Mouse (Mus musculus): ENCODE results near the gene Tagap. TPM values are rescaled to one million over a fixed set of nuclear protein-coding genes. Genes with fewer than 3 reads are reported as not detected.
"Not testable (repeated sequence)": the region's sequence is repeated elsewhere in the genome, so short reads cannot be mapped to it uniquely, and the experiment has no call there.

Gene Tagap
- polyA plus RNA-seq, 1 experiment from 2014 or later, result 0.53 TPM

GRCm38 (mm10) chr17:7983484-7983883 is 57.7 kb downstream of the Tagap start:
- ATAC-seq (replicated peaks; ENCODE audit: low FRiP score), result not testable (repeated sequence)

More at GRCm38 (mm10) chr17:7983484-7983883, 57.7 kb downstream of the Tagap start:
- 92% methylated on average over 1 of the region's 2 CpGs for WGBS
- H3K9ac ChIP-seq (ENCODE audit: low read depth, low read length); H3K27me3 ChIP-seq (replicated peaks; ENCODE audit: control insufficient read depth, insufficient read depth, low read length); H3K27ac ChIP-seq (ENCODE audit: low read depth, low read length); H3K36me3 ChIP-seq (ENCODE audit: control insufficient read depth, insufficient read depth, low read length); H3K9me3 ChIP-seq (ENCODE audit: control insufficient read depth, low read length); H3K4me3 ChIP-seq (ENCODE audit: low read depth, low read length); DNase-seq (ENCODE audit: low spot score); H3K4me2 ChIP-seq; H3K4me1 ChIP-seq (replicated peaks; ENCODE audit: control insufficient read depth, insufficient read depth, low read length): not testable (repeated sequence)

Other genes starting within 250 kb of the Tagap start
- gene Fndc1, start 98.7 kb upstream of the Tagap start, polyA plus RNA-seq (2014; fragmentation: Nextera tagmentation; extraction: Ambion mirVana), result 0.35 and 0.55 TPM in 2 replicates
- gene Rsph3a, start 19.6 kb downstream of the Tagap start, polyA plus RNA-seq (2014; fragmentation: Nextera tagmentation; extraction: Ambion mirVana), result 31.7 and 34.5 TPM in 2 replicates
- 0.11 TPM in 1 of 2 replicates, not detected in the other for gene Gm49673, start 221.8 kb downstream of the Tagap start, polyA plus RNA-seq (2014; fragmentation: Nextera tagmentation; extraction: Ambion mirVana)
- 19.3 and 22.2 TPM in 2 replicates for gene Rnaset2a, start 222.1 kb downstream of the Tagap start, polyA plus RNA-seq (2014; fragmentation: Nextera tagmentation; extraction: Ambion mirVana)
- gene Fgfr1op, start 239.5 kb downstream of the Tagap start, polyA plus RNA-seq (2014; fragmentation: Nextera tagmentation; extraction: Ambion mirVana), result 32.3 and 37.3 TPM in 2 replicates